Mouse (Mus musculus) testis, postnatal 10 days (tissue): Measurements from ENCODE around the gene Eml3.
"Not testable (repeated sequence)": the region's sequence is repeated elsewhere in the genome, so short reads cannot be mapped to it uniquely, and the experiment has no call there.

ENCODE experiments used
- DNase-seq: peaks from one replicate; pipeline ENCODE4 v3.0.0; 2021; ENCODE audit warnings: low spot score

Eml3 gene

DNA sequence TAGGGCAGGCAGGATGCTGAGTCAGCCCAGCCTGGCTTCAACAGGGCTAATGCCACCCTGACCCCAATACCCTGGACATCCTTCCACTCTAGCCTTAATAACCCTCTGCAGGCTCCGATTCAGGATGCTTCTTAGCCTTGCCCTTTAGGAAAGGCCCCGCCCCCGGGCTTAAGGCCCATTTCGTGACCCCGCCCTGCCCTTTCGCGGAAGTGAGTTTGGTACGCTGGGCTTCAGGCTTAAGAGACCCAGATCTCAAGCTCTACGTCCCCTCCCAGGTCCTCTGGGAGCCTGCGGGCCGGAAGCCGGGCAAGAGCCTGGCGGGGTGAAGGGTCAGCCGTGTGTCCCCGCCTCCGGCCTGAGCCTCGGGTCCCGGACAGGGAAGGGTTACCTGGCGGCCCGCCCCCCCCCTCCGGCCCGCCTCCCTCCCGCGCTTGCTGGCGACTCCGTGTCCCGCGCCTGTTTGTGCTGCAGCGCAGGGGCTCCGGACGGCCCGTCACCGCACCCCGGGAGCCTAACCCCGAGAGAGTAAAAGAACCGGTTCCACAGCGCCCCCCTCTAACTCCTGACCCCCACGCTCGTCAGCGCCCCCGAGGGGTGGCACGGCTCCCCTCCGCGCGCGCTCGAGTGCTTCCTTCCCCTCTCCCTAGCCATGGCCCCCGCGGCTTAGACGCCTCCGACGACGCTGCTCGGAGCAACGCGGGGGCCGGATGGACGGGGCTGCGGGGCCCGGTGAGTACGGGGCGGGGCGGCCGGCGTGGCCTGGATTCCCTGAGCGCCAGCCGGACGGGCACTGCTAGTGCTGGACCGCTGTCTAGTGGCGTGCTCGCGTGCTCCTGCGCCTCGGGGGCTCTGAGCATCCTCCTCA lies at the start of gene Eml3, which contains the start of gene Rom1:
TSS of gene Eml3 (plus strand) at position 329 of the 865 bp plus-strand sequence.
TSS of gene Rom1 (minus strand) at position 133 of the 865 bp plus-strand sequence.
- DNase-seq = peak; percentile 91

DNA sequence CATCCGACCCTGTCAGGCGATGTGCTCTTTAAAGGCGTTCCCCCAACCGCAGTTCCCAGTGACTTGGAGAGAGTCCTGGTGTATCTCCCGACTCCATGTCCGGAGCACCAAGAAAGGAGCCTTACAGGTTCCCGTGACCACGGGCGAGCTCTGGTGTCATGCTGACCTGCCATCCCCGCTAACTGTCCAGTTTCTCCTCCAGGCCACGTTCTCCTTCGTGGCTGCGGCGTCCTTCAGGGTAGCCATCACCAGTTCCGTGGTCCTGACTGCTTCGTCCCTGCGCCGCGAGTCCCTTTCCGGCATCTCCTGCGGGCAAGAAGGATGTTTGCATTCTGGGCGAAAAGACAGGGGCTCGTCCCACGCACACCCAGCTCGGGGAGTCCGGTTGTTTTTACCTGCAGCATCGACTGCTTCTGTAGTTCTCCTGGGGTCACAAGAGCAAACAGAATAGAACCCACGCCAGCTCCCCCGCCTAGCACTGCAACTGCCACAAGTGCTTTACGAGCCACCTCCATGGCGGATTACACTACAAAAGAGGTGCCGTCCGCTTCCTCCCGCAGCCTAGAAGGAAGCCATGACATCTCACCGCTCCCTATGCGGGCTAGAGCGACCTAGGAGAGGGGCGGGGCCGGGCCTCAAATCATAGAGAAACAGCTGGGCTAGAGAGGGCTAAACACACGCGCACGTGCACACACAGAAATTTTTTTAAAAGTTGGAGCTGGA lies 48.9 kb upstream of the Eml3 start, which contains the start of gene Uqcc3:
TSS of gene Uqcc3 (minus strand) at position 613 of the 723 bp plus-strand sequence.
- DNase-seq = peak; percentile 91

DNA sequence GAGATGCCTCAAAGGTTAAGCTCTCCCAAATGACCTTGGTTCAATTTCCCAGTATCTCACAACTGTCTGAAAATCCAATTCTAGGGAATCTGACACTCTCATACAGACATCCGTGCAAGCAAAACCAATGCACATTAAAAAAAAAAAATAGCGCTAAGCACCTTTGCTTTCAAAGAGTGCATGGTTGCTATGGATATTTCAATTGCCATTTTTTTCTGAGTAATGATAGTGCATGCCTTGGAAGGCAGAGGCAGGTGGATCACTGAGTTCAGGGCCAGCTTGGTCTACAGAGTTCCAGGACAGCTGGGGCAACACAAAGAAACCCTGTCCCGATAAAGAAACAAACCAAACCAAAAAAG lies 48.3 kb upstream of the Eml3 start:
- no peak for DNase-seq

DNA sequence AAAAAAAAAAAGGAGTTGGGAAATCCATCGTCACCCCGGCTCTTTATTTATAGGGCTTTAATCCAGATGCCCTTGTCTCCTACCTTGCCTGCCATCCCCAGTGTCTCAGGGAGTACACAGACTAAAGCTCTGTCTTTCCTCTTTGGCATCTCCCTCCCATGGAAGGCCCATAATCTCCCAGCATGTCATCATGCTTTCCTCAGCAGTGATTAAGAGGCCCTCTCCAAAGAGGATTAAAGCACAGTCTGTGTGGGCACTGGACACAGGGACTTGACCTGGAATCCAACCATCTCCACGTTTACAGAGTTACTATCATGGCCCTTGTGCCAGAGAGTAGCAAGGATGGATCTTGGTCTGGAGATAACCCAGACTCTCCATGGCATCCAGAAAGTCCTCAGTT lies 45.7 kb upstream of the Eml3 start, which contains the start of the genes Lbhd1 and Gm49403:
TSS of gene Lbhd1 (plus strand) at position 117 of the 400 bp plus-strand sequence.
TSS of gene Gm49403 (plus strand) at position 315 of the 400 bp plus-strand sequence.
- DNase-seq = no peak

DNA sequence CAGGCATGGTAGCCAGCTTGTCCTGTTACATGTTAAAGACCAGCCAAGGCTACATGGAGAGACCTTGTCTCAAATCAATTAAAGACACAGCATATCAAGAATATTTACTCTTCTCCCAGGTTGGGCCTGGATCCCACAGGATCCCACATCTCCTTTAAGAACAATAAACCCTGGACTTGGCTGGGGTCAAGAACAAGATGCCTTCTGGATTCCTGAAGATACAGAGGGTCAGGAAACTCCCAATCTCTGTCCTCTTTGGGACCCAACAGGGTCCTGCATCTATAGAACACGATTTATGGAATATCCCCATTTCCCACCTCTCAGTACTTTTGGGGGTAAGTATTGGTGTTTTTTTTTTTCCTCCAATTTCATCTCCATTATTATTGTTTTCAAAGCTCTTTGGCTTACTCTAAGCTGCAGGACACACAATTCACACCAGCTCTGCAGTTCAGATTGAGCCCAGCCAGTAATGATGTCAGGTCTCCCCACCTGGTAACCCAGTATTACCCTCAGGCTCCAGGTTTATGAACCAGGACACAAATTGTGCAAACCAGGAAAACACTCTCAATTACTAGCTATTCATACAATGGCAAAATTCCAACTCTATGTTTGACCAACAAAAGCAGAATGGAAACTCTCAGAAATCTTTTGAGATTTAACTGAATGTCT lies 42.3 kb upstream of the Eml3 start:
- DNase-seq = no peak

DNA sequence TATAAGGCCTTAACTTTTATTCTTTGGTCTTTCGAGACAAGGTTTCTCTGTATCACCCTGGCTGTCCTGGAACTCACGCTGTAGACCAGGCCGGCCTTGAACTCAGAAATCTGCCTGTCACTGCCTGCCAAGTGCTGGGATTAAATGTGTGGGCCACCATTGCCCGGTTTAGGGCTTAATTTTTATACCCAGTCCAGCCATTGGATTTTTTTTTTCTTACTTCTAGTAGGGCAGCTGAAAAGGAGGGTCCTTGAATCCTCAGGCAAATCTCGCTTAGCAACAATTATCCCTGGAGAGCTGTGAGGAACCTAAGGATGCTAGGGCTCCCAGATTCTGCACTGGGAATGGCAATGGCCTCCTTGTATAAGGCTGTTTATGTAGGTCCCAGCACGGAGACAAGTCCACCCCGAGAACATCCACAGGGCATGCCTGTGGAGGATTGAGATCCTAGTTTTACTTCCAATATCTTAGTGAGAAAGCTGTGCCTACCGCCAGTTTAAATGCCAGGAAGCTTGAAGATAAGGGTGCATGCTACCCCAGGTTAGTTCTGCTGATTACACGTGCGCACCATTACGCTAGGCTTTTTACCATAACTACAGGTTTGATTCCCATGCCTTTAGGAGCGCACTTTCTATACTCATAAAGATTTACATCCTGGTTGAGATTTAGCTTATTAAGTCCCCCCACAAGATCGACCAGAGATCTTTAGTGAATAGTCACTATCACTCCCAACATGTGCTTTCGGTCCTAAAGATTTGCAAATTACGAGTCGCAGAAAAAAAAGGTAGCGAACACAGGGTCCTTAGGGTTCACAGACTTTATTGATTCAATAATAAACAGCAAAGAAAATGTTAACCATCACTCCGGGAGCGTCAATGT lies 41.5 kb upstream of the Eml3 start:
- no peak for DNase-seq

DNA sequence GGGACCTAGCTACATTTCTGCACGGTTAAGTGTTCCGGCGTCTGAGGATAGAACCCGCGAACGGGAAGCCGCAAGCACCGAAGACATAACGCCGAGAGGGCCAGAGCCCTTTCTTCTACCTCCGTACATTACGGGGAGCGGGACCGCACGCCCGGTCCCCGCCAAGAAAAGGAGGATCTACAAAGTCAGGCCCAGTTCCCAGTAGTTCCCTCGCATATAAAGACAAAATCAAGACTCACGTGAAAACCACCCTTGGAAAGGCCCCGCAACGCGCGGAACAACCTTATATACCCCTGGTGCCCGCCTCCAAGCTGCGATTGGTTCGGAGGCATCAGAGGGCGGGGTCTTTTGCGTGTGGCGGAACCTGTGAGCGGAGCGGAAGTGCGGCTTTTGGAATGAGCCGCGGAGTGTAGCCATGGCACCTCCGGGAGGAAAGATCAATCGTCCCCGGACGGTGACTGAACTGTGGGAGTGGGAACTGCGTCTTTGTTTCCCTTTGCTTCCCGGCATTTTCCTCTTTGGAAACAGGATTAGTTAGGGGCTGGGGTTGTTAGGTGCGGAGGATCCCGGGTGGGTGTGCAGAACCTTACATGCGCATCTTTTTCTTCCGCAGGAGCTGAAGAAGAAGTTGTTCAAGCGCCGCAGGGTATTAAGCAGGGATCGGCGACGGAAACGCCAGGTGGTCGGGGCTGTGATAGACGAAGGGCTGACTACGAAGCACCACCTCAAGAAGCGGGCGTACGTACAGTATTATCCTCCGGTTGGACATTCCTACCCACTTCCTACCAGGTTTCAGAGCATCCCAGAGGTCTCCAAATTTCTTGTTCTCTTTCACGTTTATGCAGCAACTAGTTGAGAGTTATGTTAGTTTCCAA lies 40.6 kb upstream of the Eml3 start, which contains the start of the genes 1810009A15Rik and Gm49416:
TSS of gene 1810009A15Rik (plus strand) at position 343 of the 875 bp plus-strand sequence.
TSS of gene Gm49416 (plus strand) at position 416 of the 875 bp plus-strand sequence.
- peak; percentile 95 for DNase-seq

DNA sequence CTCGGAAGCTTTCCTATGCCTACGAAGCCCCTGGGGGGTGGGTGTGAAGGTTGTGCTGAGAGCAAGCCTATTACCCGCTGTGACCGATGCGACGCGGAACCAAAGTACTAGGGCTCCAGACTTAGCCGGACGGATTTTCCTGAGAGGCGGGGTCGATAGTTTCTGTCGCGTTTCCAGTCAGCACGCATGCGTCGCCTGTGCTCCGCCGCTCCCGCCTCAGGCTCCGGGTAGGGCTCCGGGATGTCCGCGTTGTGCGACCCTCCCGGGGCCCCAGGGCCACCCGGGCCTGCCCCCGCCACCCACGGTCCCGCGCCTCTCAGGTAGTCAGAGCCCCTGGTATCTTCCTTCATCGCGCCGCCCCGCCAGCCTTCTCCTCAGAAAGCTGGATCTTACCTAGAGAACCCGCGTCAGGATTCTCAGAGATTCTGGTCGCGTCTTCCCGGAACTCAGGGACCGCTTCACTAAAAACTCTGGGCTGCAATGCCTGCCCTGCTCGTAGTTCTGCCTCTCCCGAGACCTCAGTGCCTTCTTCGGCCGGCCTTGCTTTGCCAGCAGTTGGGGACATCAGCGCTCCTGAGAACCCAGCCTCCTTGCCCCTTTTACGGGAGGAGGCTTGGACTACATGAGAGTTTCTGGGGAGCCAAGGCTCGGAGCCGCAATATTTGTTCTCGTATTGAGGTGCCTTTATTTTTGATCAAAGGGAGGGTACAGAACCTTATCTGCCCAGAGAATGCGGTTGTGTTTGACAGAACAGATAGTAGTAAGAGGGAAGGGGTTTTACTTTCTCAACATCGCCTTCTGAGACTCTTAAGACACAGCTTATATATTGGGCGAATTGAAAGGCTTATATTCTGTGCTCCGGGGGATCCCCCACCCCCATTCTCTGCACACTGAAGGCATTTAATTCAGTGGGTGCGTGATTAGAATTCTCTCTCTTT lies 36.3 kb upstream of the Eml3 start, which contains the start of gene Ints5:
TSS of gene Ints5 (plus strand) at position 177 of the 938 bp plus-strand sequence.
- DNase-seq = peak; percentile 86

DNA sequence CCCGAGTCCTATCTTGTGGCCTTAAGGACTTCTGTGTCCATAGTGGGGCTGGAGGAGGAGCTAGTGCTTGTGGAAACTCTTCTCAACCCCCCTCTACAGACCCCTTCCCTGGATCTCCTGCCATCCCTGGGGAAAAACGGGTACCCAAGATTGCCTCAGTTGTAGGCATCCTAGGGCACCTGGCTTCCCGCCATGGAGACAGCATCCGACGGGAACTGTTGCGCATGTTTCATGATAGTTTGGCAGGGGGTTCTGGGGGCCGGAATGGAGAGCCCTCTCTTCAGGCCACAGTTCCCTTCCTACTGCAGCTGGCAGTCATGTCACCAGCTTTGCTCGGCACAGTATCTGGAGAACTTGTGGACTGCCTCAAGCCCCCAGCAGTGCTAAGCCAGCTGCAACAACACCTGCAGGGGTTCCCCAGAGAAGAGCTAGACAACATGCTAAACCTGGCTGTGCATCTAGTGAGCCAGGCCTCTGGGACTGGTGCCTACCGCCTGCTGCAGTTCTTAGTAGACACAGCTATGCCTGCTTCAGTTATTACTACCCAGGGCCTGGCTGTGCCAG lies 33.9 kb upstream of the Eml3 start:
- DNase-seq = peak; percentile 57

DNA sequence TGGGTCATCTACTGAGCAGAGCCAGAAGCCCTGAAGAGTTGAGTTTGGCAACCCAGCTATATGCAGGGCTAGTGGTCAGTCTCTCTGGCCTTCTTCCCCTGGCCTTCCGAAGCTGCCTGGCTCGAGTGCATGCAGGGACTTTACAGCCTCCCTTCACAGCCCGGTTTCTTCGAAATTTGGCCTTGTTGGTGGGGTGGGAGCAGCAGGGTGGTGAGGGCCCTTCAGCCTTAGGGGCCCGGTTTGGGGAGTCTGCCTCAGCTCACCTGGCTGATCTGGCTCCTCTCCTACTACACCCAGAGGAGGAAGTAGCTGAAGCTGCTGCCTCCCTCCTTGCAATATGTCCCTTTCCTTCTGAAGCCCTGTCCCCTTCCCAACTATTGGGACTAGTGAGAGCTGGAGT lies 33.1 kb upstream of the Eml3 start:
- not testable (repeated sequence) for DNase-seq

DNA sequence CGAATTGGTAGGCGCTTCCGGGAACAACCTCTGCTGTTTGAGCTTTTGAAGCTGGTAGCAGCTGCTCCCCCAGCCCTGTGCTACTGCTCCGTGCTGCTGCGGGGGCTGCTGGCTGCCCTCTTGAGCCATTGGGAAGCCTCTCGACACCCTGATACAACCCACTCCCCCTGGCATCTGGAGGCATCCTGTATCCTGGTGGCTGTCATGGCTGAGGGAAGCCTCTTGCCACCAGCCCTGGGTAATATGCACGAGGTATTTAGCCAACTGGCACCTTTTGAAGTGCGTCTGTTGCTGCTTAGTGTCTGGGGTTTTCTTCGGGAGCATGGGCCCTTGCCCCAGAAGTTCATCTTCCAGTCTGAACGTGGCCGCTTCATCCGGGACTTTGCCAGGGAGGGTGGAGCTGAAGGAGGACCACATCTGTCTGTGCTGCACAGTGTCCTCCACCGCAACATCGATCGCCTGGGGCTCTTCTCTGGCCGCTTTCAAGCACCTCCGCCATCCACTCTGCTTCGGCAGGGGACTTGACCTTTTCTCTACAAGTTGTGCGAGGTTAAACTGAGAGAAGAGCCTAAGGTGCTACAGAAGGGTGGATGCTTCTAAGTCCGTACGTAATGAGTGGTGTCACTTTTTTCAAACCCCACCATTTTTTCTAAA lies 32.0 kb upstream of the Eml3 start:
- peak; percentile 77 for DNase-seq

DNA sequence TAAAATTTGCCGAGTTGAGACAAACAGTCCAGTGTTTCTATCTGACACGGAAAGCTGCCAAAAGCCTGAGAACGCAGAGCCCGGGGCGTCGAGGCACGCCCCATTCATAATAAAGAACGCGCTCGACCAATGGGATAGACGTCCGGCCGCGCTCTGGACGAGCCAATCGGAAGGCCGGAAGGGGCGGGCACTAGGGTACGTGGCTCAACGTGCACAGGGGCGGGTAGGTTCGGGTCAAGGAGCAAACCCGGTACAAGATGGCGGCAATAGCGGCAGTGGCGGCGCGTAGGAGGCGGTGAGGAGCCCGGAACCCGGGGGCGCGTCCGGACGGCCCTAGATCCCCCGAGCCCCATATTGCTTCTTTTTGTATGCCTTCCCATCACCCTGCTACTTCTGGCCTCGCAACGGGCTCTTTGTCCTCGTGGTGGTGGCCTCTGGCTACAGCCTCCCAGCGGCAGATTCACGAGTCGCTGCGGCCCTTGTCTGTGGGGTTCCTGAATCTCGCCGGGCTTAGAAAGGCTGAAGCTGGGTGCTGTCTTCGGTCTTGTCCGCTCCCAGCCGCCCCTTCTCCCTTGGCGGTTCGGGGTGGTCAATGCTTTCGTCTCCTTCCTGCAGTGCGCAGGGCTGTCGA lies 31.4 kb upstream of the Eml3 start, which contains the start of gene Ganab:
TSS of gene Ganab (plus strand) at position 207 of the 631 bp plus-strand sequence.
- DNase-seq = peak; percentile 96

DNA sequence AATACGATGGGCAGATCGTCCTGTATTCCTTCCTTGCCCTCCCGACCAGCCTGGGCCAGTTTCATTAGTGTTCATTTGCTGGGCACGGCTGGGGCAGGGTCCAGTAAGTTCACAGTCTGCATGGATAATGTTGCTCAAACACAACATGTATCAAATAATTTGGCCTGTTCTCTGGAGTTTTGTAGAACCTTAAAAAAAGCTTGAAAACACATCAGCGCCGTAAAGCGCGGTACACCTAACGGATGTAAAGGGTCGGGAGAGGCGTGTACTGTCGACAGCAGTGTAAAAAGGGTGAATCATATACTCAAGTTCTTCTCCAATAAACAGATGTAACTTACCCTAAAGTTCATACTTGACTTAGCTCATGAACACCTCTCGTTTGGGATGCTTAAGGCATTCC lies 30.8 kb upstream of the Eml3 start:
- DNase-seq = no peak

DNA sequence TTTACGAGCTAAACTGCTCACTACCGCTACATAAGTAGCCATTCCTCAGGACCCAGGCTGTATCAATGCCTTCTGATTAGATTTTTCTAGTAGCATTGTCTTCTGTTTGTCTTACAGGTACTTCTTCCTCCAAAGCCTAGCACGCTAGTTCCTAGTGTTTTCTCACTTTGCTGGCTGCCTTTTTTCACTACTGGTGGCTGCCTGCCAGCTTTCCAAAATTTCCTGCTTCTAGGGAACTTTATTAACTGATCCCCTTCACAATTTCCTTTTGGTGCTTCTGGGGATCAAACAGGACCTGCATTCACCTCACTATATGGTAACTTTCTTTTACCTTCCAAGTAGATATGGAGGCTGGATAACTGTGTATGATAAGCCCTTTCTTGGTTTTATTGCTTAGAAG lies 30.3 kb upstream of the Eml3 start:
- DNase-seq = no peak

DNA sequence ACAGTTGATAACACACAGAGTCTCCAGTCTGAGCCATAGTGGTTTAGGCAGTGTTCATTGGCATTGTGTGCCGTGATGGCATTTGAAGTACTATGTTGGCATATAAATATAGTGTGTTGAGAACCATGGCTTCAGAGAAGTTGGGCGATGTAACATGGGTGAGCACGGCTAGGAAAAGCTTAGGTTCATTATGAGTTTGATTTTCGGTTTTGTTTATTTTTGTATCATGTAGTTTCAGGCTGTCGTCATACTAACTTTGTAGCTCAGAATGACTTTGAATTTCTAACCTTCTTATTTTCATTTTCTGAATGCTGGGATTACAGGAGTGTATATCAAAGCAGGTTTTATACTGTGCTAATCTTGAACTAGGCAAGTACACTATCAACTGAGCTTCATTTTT lies 25.9 kb upstream of the Eml3 start:
- DNase-seq = no peak

DNA sequence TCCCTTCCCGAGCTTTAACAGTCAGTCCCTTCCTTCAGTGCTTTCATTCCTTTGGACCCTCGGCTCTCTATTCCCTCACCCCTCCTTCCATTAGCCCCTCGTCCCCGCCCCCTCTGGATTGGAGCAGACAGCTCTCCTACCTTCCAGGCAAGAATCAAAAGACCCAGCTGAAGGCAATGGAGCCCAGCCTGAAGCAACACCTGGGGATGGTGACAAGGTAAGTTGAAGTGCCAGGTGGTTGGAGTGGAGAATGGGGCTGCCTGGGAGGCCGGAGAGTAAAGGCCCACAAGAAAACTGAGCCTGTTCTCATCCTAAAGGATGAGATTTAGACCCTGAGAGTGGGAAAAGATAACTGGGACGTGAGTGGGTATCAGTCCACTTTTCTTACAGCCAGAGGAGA lies 20.8 kb upstream of the Eml3 start:
- DNase-seq = no peak

DNA sequence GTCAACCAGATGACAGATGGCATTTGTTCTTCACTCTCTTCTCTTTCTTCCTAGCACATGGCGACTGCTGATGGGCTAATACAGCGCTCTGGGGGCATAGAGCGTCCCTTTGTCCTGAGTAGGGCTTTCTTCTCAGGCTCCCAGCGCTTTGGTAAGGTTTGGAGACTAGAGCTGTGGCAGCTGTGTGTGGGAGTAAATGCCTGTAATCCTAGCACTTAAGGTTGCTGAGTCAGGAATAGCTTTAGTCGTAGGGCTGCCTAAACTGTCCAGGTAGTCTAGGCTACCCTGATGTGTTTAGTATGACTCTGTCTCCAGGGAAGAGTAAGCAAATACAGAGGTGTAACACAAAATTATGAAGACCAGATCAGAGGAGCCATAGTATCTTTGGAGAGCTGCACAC lies 17.5 kb upstream of the Eml3 start:
- no peak for DNase-seq
